Mouse (Mus musculus) large intestine, adult 2 months (tissue): ENCODE results near the gene 4921539E11Rik. TPM values are rescaled to one million over a fixed set of nuclear protein-coding genes. Genes with fewer than 3 reads are reported as not detected.

Experiments used
- polyA plus RNA-seq: library from polyadenylated mRNA; depleted of rRNA; stranded (reverse); fragments of >200 nt; gene quantifications from 2 replicates; pipeline ENCODE4 v1.2.3, GENCODE M21; 2012; rRNA removed

Gene 4921539E11Rik
- polyA plus RNA-seq, 1 experiment = not detected

Other genes with a start within 250 kb of the 4921539E11Rik start
- gene Mier1, start 176.5 kb downstream of the 4921539E11Rik start, polyA plus RNA-seq = 7.8 and 11.0 TPM in 2 replicates
- gene Wdr78, start 176.3 kb downstream of the 4921539E11Rik start, polyA plus RNA-seq = 0.26 and 0.43 TPM in 2 replicates
- 8.9 and 10.2 TPM in 2 replicates for gene Slc35d1, start 75.7 kb downstream of the 4921539E11Rik start, polyA plus RNA-seq
- gene Oma1, start 22.9 kb upstream of the 4921539E11Rik start, polyA plus RNA-seq = 8.5 and 10.9 TPM in 2 replicates